Mouse (Mus musculus) adrenal gland, postnatal 36 days (tissue): ENCODE measurements around the gene Kif13a. TPM values are rescaled to one million over a fixed set of nuclear protein-coding genes. Genes with fewer than 3 reads are reported as not detected.

Experiments
- DNase-seq, 2 experiments: peaks; one replicate each; pipeline ENCODE4 v3.0.0; 2021; ENCODE audit warnings: mixed read lengths in 1 of 2
- long read RNA-seq, 2 experiments: library from polyadenylated mRNA; stranded (forward); transcript quantifications; one replicate each; pipeline ENCODE4 v2.0.0; 2021; ENCODE audit warnings: borderline sequencing depth in 2 of 2
- total RNA-seq, 2 experiments: library from RNA; stranded (reverse); gene quantifications; 2 replicates each; pipeline ENCODE4 v1.2.3; 2021

Kif13a gene
- 10 to 100 TPM; 31.0 to 39.0 TPM for total RNA-seq
- long read RNA-seq, experiment 1, partial matches to known transcripts, result 0 of 8 reads
- long read RNA-seq, experiment 1, other reads (novel, unspliced or antisense), result 8 of 8 reads
- long read RNA-seq, experiment 2, partial matches to known transcripts, result 0 of 2 reads
- long read RNA-seq, experiment 2, other reads (novel, unspliced or antisense), result 2 of 2 reads

- peak; percentile 92 to 93 for DNase-seq
Observed at GRCm38 (mm10) chr13:46929719-46930658, at the start of gene Kif13a. Kif13a (minus strand) TSS chr13:46929867.

- no peak for DNase-seq
Observed at GRCm38 (mm10) chr13:46976532-46976931, 46.9 kb upstream of the Kif13a start.

- DNase-seq, result no peak
Observed at GRCm38 (mm10) chr13:46975930-46976329, 46.3 kb upstream of the Kif13a start.

GRCm38 (mm10) chr13:46975031-46975551 lies 45.4 kb upstream of the Kif13a start:
- DNase-seq, result no peak

GRCm38 (mm10) chr13:46970286-46970945 lies 40.7 kb upstream of the Kif13a start:
- no peak for DNase-seq

- no peak for DNase-seq
Observed at GRCm38 (mm10) chr13:46968626-46969025, 39.0 kb upstream of the Kif13a start.

- no peak for DNase-seq
Observed at GRCm38 (mm10) chr13:46967308-46967707, 37.6 kb upstream of the Kif13a start.

GRCm38 (mm10) chr13:46960878-46961474 lies 31.3 kb upstream of the Kif13a start:
- DNase-seq, result no peak

GRCm38 (mm10) chr13:46959139-46959538 lies 29.5 kb upstream of the Kif13a start:
- DNase-seq, result peak; percentile 40 to 46

- DNase-seq, result no peak
Observed at GRCm38 (mm10) chr13:46951212-46951611, 21.5 kb upstream of the Kif13a start.

GRCm38 (mm10) chr13:46949741-46950140 lies 20.1 kb upstream of the Kif13a start:
- no peak for DNase-seq

GRCm38 (mm10) chr13:46948027-46948426 lies 18.4 kb upstream of the Kif13a start:
- DNase-seq, result no peak

GRCm38 (mm10) chr13:46946041-46946440 lies 16.4 kb upstream of the Kif13a start:
- DNase-seq, result no peak

GRCm38 (mm10) chr13:46945256-46945655 lies 15.6 kb upstream of the Kif13a start:
- DNase-seq, result no peak

- DNase-seq, result no peak
Observed at GRCm38 (mm10) chr13:46943294-46943693, 13.6 kb upstream of the Kif13a start.

GRCm38 (mm10) chr13:46934116-46934515 lies 4.4 kb upstream of the Kif13a start:
- DNase-seq, result no peak

- no peak for DNase-seq
Observed at GRCm38 (mm10) chr13:46932846-46933245, 3.2 kb upstream of the Kif13a start.

- no peak for DNase-seq
Observed at GRCm38 (mm10) chr13:46932049-46932448, 2.4 kb upstream of the Kif13a start.

GRCm38 (mm10) chr13:46930659-46931046 lies 986 bp upstream of the Kif13a start:
- DNase-seq, result peak in 1 of 2 experiments; percentile 17

GRCm38 (mm10) chr13:46928961-46929691 lies 541 bp downstream of the Kif13a start:
- DNase-seq, result peak; percentile 62 to 78

- DNase-seq, result no peak
Observed at GRCm38 (mm10) chr13:46928404-46928803, 1.3 kb downstream of the Kif13a start.
